Mouse (Mus musculus): Measurements from ENCODE around the gene Lsr. TPM values are rescaled to one million over a fixed set of nuclear protein-coding genes. Genes with fewer than 3 reads are reported as not detected.

Lsr gene
- total and polyA plus RNA-seq, 2 experiments from 2014 or later = 4.0 to 6.2 TPM

DNA sequence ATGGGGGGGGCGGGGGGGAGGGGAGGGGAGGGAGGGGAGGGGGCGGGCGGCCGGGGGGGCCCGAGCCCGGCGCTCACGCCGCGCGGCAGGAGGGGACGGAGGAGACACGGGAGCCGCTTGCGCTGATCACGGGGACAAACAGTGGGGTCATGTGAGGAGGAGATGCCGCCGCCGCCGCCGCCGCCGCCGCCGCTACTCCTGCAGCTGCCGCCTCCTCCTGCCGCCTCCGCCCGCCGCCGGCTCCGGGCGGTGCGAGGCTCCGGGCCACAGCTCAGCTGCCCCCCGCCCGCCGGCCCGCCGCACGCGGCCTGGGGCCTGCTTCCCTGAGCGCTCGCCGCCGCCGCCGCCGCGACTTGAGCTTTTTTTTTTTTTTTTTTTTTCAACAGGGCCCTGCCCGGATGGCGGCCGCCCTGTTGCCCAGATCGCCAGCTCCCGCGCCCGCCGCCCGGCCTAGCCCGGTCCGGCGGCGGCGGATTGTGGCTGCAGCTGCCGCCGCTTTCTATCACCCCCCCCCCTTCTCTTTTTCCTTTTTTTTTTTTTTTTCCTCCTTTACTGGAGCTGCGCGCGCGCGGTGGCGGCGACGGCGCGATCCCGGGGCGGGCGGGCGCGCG lies 16.4 kb downstream of the Lsr start, which contains the start of gene Usf2:
TSS of gene Usf2 (minus strand) at position 48 of the 611 bp plus-strand sequence.
- no peaks in the 10 kb centered on the region for H3K27me3 ChIP-seq (ENCODE audit: control insufficient read depth, insufficient read depth, low read length)
- H3K9me3 ChIP-seq (replicated peaks; ENCODE audit: control insufficient read depth, low read length) = no peaks in the 10 kb centered on the region
- peaks cover 20% of the 10 kb centered on the region for H3K4me1 ChIP-seq (ENCODE audit: control insufficient read depth, insufficient read depth)
- H3K9ac ChIP-seq (replicated peaks; ENCODE audit: low read depth, low read length) = peak within 1 kb of the TSS; percentile 100
- peak within 1 kb of the TSS; percentile 92 for H3K4me2 ChIP-seq (ENCODE audit: low read depth, low read length)
- ATAC-seq (ENCODE audit: insufficient read depth, low read depth) (peak; percentile 72), DNase-seq (ENCODE audit: low spot score) (peak; percentile 88)
- peak within 1 kb of the TSS; percentile 99 for H3K4me3 ChIP-seq (ENCODE audit: low read depth, low read length)
- 0% methylated on average over 16 of the region's 82 CpGs for WGBS
- TF ChIP-seq EP300 (IDR thresholded peaks at IDR 0.05; ENCODE audit: low read depth) = 0 out of 2 replicates have a peak, but pooled peaks have one; percentile 11
- TF ChIP-seq CTCF (IDR thresholded peaks at IDR 0.05; ENCODE audit: low read depth) = no peak
- peak within 1 kb of the TSS; percentile 99 for H3K27ac ChIP-seq (ENCODE audit: low read depth)
- H3K36me3 ChIP-seq (replicated peaks; ENCODE audit: control insufficient read depth, insufficient read depth, low read length) = peaks cover 40% of the 10 kb centered on the region

DNA sequence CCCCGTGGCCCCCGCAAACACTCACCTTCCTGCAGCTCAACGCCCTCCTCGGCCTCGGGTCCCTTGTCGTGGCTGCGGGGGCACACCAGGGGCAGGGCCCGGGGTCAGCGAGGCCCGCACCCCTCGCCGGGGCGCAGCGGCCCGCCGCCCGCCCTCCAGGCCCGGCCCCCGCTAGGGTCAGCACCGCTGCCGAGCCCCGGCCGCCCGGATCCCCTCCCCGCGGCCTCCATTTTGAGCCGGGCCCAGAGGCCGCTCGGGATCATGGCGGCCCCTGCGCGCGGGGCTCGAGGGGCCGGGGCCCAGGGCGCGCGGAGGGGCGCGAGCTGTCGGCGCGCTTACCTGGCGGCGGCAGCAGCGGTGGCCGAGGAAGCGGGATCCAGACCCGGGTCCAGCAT lies 16.9 kb downstream of the Lsr start:
- H3K4me1 ChIP-seq (ENCODE audit: control insufficient read depth, insufficient read depth) = peaks cover 20% of the 10 kb centered on the region
- H3K4me2 ChIP-seq (ENCODE audit: low read depth, low read length) = peak overlapping the region; percentile 92
- H3K36me3 ChIP-seq (replicated peaks; ENCODE audit: control insufficient read depth, insufficient read depth, low read length) = peaks cover 45% of the 10 kb centered on the region
- H3K4me3 ChIP-seq (ENCODE audit: low read depth, low read length) = peak overlapping the region; percentile 99
- no peak for DNase-seq (ENCODE audit: low spot score)
- H3K27me3 ChIP-seq (ENCODE audit: control insufficient read depth, insufficient read depth, low read length) = no peaks in the 10 kb centered on the region
- H3K9ac ChIP-seq (replicated peaks; ENCODE audit: low read depth, low read length) = peak overlapping the region; percentile 100
- TF ChIP-seq EP300 (IDR thresholded peaks at IDR 0.05; ENCODE audit: low read depth) (no peak), CTCF (IDR thresholded peaks at IDR 0.05; ENCODE audit: low read depth) (no peak)
- no peaks in the 10 kb centered on the region for H3K9me3 ChIP-seq (replicated peaks; ENCODE audit: control insufficient read depth, low read length)
- 0% methylated on average over 24 of the region's 49 CpGs for WGBS
- peak overlapping the region; percentile 99 for H3K27ac ChIP-seq (ENCODE audit: low read depth)
- ATAC-seq (ENCODE audit: insufficient read depth, low read depth) = peak; percentile 42

DNA sequence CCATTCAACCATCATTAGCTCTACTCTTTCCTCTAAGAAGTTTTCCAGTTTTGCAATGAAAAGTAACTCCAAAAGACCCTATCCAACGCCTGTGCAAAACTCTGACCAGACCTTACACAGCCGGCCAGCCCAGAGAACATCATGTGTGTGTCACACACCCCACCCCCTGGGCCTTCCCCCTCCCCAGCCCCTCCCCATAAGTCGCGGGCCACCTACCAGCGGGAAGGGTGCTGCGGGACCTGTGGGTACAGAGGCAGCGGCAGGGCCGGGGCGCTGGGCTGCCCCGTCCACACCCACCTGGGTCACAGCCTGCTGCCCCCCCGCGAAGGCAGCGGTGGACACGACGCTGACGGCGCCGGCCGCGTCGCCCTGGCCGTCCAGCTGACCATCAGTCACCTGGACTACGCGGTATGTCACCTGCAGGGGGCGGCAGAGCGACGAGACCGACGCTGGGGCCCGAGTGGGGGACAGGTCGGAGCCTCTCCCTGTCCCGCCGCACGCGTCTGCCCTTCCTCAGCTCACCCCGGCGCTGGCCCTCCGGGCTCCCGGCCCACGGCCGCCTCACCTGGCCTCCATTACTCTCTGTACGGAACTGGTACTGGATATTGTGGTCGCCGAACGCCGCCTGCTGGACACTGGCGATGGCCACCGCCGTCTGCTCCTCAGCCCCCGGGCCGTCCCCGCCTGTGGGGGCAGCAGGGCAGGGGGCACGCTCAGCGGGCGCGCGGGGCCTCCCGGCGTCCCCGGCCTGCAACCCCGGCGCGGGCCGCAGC lies 17.5 kb downstream of the Lsr start:
- Histone ChIP-seq H3K27me3 (ENCODE audit: control insufficient read depth, insufficient read depth, low read length) (no peaks in the 10 kb centered on the region), H3K4me3 (ENCODE audit: low read depth, low read length) (peak overlapping the region; percentile 99), H3K4me2 (ENCODE audit: low read depth, low read length) (peak overlapping the region; percentile 92), H3K36me3 (replicated peaks; ENCODE audit: control insufficient read depth, insufficient read depth, low read length) (peaks cover 50% of the 10 kb centered on the region), H3K4me1 (ENCODE audit: control insufficient read depth, insufficient read depth) (peaks cover 16% of the 10 kb centered on the region), H3K9me3 (replicated peaks; ENCODE audit: control insufficient read depth, low read length) (no peaks in the 10 kb centered on the region), H3K27ac (ENCODE audit: low read depth) (peak overlapping the region; percentile 99), H3K9ac (replicated peaks; ENCODE audit: low read depth, low read length) (peak overlapping the region; percentile 100)
- DNase-seq (ENCODE audit: low spot score) = peak; percentile 87
- TF ChIP-seq CTCF (IDR thresholded peaks at IDR 0.05; ENCODE audit: low read depth) = peak; percentile 68
- TF ChIP-seq EP300 (IDR thresholded peaks at IDR 0.05; ENCODE audit: low read depth) = no peak
- ATAC-seq (ENCODE audit: insufficient read depth, low read depth) = peak; percentile 69
- WGBS = under 1% methylated on average over 59 of the region's 64 CpGs

DNA sequence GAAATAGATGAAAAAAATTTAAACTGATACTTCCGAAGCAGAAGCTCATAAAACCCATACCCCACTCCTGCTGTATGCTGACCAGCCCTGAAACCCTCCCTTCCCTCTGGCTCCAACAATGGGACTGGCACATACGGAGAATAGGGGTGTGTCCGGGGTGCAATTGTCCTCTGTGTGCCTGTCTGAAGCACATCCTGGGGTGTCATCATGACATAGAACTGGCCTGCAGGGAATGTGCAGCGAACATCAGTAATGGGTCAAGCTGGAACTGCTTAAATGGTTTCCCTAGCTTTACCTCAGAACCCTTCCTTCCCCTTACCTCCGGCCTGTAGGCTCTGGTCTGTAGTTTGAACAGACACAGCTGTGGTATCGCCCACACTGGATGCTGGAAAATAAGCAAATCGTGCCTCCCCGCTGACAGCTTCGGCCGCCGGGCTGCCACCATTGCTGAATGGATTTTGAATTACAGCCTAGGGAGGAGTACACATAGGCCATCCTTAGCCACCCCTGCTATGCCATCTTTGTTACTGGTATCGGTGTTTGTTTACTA lies 18.2 kb downstream of the Lsr start:
- ATAC-seq (ENCODE audit: insufficient read depth, low read depth) (no peak), DNase-seq (ENCODE audit: low spot score) (no peak)
- no peak overlapping the region for H3K27ac ChIP-seq (ENCODE audit: low read depth)
- WGBS = 91% methylated on average over 12 of the region's 12 CpGs
- H3K27me3 ChIP-seq (ENCODE audit: control insufficient read depth, insufficient read depth, low read length) = no peaks in the 10 kb centered on the region
- H3K4me1 ChIP-seq (ENCODE audit: control insufficient read depth, insufficient read depth) = peaks cover 15% of the 10 kb centered on the region
- H3K4me3 ChIP-seq (ENCODE audit: low read depth, low read length) = no peak overlapping the region
- H3K9ac ChIP-seq (replicated peaks; ENCODE audit: low read depth, low read length) = no peak overlapping the region
- TF ChIP-seq EP300 (IDR thresholded peaks at IDR 0.05; ENCODE audit: low read depth) = no peak
- TF ChIP-seq CTCF (IDR thresholded peaks at IDR 0.05; ENCODE audit: low read depth) = no peak
- no peaks in the 10 kb centered on the region for H3K9me3 ChIP-seq (replicated peaks; ENCODE audit: control insufficient read depth, low read length)
- H3K36me3 ChIP-seq (replicated peaks; ENCODE audit: control insufficient read depth, insufficient read depth, low read length) = peaks cover 57% of the 10 kb centered on the region
- peak overlapping the region; percentile 92 for H3K4me2 ChIP-seq (ENCODE audit: low read depth, low read length)

DNA sequence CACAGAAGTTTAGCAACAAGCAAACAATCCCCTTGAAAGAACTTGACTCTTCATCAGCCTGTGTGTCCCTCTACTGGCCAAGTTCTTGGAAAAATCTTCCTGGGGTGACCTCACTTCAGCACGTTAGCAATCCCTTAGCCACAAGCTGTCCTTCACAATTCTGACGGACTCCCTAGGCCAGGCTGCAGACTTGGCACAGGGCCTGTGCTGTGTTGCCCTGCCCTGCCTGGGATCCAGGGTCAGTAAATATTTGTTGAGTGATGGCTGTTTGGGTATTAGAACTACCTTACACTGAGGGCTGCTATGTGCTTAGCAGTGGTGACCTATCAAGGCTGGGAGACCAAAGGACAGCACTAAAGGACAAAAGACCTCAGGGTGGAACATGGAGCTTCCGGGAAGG lies 19.2 kb downstream of the Lsr start:
- Histone ChIP-seq H3K4me1 (ENCODE audit: control insufficient read depth, insufficient read depth) (peaks cover 15% of the 10 kb centered on the region), H3K9ac (replicated peaks; ENCODE audit: low read depth, low read length) (no peak overlapping the region), H3K4me3 (ENCODE audit: low read depth, low read length) (no peak overlapping the region), H3K27ac (ENCODE audit: low read depth) (no peak overlapping the region), H3K27me3 (ENCODE audit: control insufficient read depth, insufficient read depth, low read length) (no peaks in the 10 kb centered on the region), H3K9me3 (replicated peaks; ENCODE audit: control insufficient read depth, low read length) (no peaks in the 10 kb centered on the region), H3K36me3 (replicated peaks; ENCODE audit: control insufficient read depth, insufficient read depth, low read length) (peaks cover 65% of the 10 kb centered on the region), H3K4me2 (ENCODE audit: low read depth, low read length) (no peak overlapping the region)
- WGBS = 64% methylated on average over 3 of the region's 3 CpGs
- TF ChIP-seq EP300 (IDR thresholded peaks at IDR 0.05; ENCODE audit: low read depth) (no peak), CTCF (IDR thresholded peaks at IDR 0.05; ENCODE audit: low read depth) (no peak)
- ATAC-seq (ENCODE audit: insufficient read depth, low read depth) = no peak
- no peak for DNase-seq (ENCODE audit: low spot score)
